Mouse (Mus musculus): ENCODE measurements around the gene Vps18. TPM values are rescaled to one million over a fixed set of nuclear protein-coding genes. Genes with fewer than 3 reads are reported as not detected.

Vps18 gene
- total RNA-seq, 2 experiments from 2014 or later, result 34.0 to 34.3 TPM

GRCm38 (mm10) chr2:119320571-119320970, 32.0 kb downstream of the Vps18 start:
- no peak for DNase-seq (ENCODE audit: low spot score in 2 of 2)

GRCm38 (mm10) chr2:119321771-119322586, 33.4 kb downstream of the Vps18 start:
- DNase-seq (ENCODE audit: low spot score in 2 of 2), result no peak

- peak; percentile 80 to 85 for DNase-seq (ENCODE audit: low spot score in 2 of 2)
These were observed 34.2 kb downstream of the Vps18 start for GRCm38 (mm10) chr2:119322587-119323300.

GRCm38 (mm10) chr2:119323866-119324575, 35.5 kb downstream of the Vps18 start:
- no peak for DNase-seq (ENCODE audit: low spot score in 2 of 2)

DNA sequence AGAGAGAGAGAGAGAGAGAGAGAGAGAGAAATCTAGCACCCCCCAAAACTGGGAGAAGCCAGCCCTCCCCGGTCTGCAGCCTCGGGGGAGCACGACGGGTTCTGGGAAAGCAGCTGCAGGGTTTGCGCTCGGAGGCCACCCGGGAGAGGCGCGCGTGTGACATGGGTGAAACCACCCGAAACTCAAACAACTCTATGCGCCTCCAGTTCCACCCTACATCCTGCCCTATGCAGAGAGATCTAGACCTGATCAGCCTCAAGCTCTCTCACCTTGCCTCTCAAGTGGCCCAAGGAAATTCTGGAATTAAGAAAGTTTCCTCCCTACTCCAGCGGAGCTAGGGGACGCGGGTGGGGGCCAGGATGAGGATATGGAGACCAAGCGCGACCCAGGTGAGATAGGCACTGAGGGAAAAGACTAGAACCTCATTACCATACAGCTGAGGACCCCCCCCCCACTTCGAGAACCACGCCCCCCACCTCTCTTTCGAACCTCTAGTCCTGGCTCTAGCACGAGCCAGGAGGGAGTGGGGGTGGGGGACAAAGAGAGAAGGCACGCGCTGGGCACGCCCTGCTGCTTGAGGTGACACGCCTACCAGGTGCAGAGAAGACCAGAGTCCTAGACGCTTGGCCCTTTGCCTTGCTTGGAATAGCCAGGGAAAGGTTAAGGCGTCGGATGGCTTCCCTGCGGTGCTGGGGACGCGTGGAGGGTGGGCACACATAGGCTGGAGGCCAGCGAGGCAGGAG, 36.2 kb downstream of the Vps18 start:
- no peak for DNase-seq (ENCODE audit: low spot score in 2 of 2)

- no peak for DNase-seq (ENCODE audit: low spot score in 2 of 2)
These were observed 37.1 kb downstream of the Vps18 start, which contains the start of gene Dll4 for GRCm38 (mm10) chr2:119325568-119326143. Dll4 (plus strand) TSS chr2:119325784.

DNA sequence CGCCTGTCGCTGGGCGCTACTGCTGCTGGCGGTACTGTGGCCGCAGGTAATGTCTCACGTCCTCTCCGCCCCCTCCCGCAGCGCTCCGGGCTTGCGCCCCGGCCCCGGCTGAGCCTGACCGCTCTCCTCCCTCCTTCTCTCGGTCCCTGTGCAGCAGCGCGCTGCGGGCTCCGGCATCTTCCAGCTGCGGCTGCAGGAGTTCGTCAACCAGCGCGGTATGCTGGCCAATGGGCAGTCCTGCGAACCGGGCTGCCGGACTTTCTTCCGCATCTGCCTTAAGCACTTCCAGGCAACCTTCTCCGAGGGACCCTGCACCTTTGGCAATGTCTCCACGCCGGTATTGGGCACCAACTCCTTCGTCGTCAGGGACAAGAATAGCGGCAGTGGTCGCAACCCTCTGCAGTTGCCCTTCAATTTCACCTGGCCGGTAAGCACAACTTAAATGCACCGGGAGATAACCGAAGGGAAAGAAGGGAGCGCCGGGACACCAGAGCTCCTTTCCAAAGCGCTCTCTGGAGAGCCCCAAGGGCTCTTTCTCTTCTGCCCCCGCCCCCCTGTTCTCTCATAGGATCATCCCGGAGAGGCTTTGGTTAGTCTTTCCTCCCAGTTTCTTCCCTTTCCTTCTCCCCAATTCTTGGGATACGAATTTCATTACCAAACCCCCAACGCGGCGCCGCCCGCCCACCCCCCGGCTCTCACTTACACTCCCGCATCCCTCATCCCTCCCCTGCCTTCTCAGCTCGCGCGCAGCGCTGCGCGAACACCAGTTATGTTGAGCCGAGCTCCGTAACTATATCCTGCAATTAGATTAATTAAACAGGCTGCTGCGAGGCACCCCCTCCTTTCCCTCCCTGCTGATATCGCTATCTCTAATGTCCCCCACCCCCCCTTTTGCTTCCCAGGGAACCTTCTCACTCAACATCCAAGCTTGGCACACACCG, 37.9 kb downstream of the Vps18 start:
- no peak for DNase-seq (ENCODE audit: low spot score in 2 of 2)

- DNase-seq (ENCODE audit: low spot score in 2 of 2), result no peak
These were observed 38.6 kb downstream of the Vps18 start for GRCm38 (mm10) chr2:119327102-119327480.

DNA sequence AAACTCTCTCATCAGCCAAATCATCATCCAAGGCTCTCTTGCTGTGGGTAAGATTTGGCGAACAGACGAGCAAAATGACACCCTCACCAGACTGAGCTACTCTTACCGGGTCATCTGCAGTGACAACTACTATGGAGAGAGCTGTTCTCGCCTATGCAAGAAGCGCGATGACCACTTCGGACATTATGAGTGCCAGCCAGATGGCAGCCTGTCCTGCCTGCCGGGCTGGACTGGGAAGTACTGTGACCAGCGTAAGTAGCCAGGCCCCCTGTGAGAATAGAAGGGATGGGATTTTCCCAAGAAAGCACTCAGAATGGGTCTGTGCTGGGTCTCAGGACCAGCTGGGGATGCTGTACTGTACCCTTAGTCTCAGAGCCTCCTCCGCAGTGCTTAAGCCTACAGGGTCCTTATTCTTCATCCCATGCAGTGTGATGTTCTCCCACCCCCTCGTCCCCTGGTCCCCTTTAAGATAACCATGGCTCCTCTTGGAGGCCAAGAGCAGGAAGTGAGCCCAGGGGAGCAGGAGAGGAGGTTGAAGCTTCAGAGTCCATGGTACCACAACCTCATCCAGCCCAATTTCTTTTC, 39.5 kb downstream of the Vps18 start:
- DNase-seq (ENCODE audit: low spot score in 2 of 2), result no peak

- DNase-seq (ENCODE audit: low spot score in 2 of 2), result no peak
These were observed 40.0 kb downstream of the Vps18 start for GRCm38 (mm10) chr2:119328546-119328945.

- DNase-seq (ENCODE audit: low spot score in 2 of 2), result no peak
These were observed 40.7 kb downstream of the Vps18 start for GRCm38 (mm10) chr2:119329123-119329817.

- DNase-seq (ENCODE audit: low spot score in 2 of 2), result no peak
These were observed 42.3 kb downstream of the Vps18 start for GRCm38 (mm10) chr2:119330795-119331194.

DNA sequence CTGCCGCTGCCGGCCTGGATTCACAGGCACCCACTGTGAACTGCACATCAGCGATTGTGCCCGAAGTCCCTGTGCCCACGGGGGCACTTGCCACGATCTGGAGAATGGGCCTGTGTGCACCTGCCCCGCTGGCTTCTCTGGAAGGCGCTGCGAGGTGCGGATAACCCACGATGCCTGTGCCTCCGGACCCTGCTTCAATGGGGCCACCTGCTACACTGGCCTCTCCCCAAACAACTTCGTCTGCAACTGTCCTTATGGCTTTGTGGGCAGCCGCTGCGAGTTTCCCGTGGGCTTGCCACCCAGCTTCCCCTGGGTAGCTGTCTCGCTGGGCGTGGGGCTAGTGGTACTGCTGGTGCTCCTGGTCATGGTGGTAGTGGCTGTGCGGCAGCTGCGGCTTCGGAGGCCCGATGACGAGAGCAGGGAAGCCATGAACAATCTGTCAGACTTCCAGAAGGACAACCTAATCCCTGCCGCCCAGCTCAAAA, 43.7 kb downstream of the Vps18 start:
- DNase-seq (ENCODE audit: low spot score in 2 of 2), result no peak

DNA sequence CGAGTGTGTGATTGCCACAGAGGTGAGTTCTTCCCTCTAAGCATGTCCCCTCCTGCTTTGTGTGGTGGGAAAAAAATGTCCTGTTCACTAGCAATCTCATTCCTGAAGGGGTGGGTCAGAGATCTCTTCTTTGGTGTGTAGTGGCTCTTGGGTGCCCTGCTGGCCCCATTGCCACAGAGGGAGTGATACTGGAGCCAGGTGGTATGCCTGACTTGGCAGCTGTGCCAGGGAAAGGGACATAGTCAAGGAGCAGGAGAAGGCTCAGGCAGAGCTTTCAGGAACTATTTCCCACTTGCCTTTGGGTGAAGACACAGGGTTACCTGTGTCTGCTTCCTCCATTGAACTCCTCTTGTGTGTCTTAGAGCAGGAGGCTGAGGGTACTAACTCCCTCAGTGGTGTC, 45.6 kb downstream of the Vps18 start:
- no peak for DNase-seq (ENCODE audit: low spot score in 2 of 2)

DNA sequence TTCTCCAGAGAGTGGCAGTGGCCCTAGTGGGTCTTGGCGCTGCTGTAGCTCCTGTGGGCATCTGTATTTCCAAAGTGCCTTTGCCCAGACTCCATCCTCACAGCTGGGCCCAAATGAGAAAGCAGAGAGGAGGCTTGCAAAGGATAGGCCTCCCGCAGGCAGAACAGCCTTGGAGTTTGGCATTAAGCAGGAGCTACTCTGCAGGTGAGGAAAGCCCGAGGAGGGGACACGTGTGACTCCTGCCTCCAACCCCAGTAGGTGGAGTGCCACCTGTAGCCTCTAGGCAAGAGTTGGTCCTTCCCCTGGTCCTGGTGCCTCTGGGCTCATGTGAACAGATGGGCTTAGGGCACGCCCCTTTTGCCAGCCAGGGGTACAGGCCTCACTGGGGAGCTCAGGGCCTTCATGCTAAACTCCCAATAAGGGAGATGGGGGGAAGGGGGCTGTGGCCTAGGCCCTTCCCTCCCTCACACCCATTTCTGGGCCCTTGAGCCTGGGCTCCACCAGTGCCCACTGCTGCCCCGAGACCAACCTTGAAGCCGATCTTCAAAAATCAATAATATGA, 46.5 kb downstream of the Vps18 start:
- DNase-seq (ENCODE audit: low spot score in 2 of 2), result no peak

- no peak for DNase-seq (ENCODE audit: low spot score in 2 of 2)
These were observed 47.0 kb downstream of the Vps18 start for GRCm38 (mm10) chr2:119335535-119335934.

DNA sequence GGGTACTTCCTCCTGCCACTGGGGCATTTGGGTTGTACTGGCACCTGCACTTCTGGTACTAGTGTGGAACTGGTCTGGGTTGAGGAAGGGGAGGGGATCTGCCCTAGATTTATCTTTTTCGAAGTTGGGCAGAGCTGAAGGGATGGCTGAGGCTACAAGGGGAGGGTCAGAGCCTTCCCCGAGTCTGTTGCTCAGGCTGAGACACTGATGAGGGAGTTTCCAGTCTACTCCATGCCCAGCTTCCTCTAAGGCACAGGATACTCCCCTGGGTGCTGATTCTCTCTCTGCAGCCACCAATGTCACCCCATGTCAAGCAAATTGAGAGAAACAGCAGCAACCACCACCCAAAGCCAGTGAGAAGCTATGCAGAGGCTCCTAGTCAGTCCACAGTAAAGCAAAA, 47.5 kb downstream of the Vps18 start:
- DNase-seq (ENCODE audit: low spot score in 2 of 2), result no peak

DNA sequence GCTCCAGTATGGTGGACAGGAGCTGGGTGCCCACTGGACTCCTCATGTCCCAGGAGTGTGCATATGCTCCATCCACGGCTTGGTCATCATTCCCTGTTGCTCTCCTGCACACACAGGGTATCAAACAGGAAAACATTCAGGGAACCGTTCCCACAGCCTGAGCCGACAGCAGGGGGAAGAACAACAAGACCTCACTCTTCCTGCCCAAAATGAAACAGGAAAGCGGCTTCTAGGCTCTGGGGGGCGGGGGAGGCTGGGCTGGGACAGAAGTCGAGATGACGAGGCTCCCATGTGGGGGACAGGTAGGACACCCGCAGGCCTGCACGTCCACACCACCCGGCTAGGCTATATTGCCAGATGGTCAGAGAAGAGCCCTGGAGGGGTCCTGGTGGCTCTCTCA, 47.9 kb downstream of the Vps18 start:
- DNase-seq (ENCODE audit: low spot score in 2 of 2), result no peak

Data from layer of hippocampus, postnatal 14 days (tissue).